Mouse (Mus musculus) hindbrain, embryonic 11.5 days (tissue): ENCODE measurements around the gene Nudt3. TPM values are rescaled to one million over a fixed set of nuclear protein-coding genes. Genes with fewer than 3 reads are reported as not detected.

Experiments used
- ATAC-seq: fragments of 200-750 bp; cut with Nextera tagmentation; 2 replicates; pipeline ENCODE4 v1.8.0; 2017; ENCODE audit warnings: mild to moderate bottlenecking, moderate TSS enrichment, moderate library complexity; ENCODE audit not compliant: low FRiP score
- DNase-seq: peaks from one replicate; pipeline ENCODE4 v3.0.0-alpha.2; 2015; ENCODE audit warnings: low spot score
- H3K27ac ChIP-seq: fragments of 300-500 bp; sonication (generic); 2 replicates; pipeline ENCODE4 v1.5.1; 2014; ENCODE audit warnings: mild to moderate bottlenecking, low read depth, low read length
- H3K27me3 ChIP-seq: fragments of 300-500 bp; sonication (generic); 2 replicates; pipeline ENCODE4 v1.6.1; 2014; ENCODE audit warnings: mild to moderate bottlenecking, low read length, moderate library complexity, mixed read lengths; ENCODE audit not compliant: control insufficient read depth, insufficient read depth
- H3K36me3 ChIP-seq: fragments of 300-500 bp; sonication (generic); 2 replicates; pipeline ENCODE4 v1.6.1; 2014; ENCODE audit warnings: mild to moderate bottlenecking, low read length, moderate library complexity, mixed read lengths; ENCODE audit not compliant: control insufficient read depth, insufficient read depth
- H3K4me1 ChIP-seq: fragments of 300-500 bp; sonication (generic); replicated peaks from 2 replicates; pipeline ENCODE4 v1.6.1; 2014; ENCODE audit warnings: low read length, mixed read lengths; ENCODE audit not compliant: control insufficient read depth, insufficient read depth
- H3K4me2 ChIP-seq: fragments of 300-500 bp; sonication (generic); replicated peaks from 2 replicates; pipeline ENCODE4 v1.6.1; 2014; ENCODE audit warnings: mild to moderate bottlenecking, low read depth, low read length
- H3K4me3 ChIP-seq: fragments of 300-500 bp; sonication (generic); 2 replicates; pipeline ENCODE4 v1.5.1; 2014; ENCODE audit warnings: low read depth, low read length
- H3K9ac ChIP-seq: fragments of 300-500 bp; sonication (generic); 2 replicates; pipeline ENCODE4 v1.6.1; 2014; ENCODE audit warnings: low read depth, low read length
- H3K9me3 ChIP-seq: fragments of 300-500 bp; sonication (generic); 2 replicates; pipeline ENCODE4 v1.6.1; 2016; ENCODE audit warnings: low read length; ENCODE audit not compliant: control insufficient read depth
- WGBS: fragments of 180-500 bp; shearing (Covaris S2); extraction: QIAGEN DNeasy Blood & Tissue Kit; methylation state at CpG from one replicate; pipeline ENCODE4 v1.1.7; 2014; 5-methylcytosine and 5-hydroxymethylcytosine counted together
- polyA plus RNA-seq: library from polyadenylated mRNA; unstranded; fragments of >200 nt; fragmentation: Nextera tagmentation; extraction: Ambion mirVana; gene quantifications from 2 replicates; pipeline ENCODE4 v1.2.1, GENCODE M21; 2014

Gene Nudt3
- polyA plus RNA-seq, 1 experiment from 2014 or later, result 61.2 TPM

DNA sequence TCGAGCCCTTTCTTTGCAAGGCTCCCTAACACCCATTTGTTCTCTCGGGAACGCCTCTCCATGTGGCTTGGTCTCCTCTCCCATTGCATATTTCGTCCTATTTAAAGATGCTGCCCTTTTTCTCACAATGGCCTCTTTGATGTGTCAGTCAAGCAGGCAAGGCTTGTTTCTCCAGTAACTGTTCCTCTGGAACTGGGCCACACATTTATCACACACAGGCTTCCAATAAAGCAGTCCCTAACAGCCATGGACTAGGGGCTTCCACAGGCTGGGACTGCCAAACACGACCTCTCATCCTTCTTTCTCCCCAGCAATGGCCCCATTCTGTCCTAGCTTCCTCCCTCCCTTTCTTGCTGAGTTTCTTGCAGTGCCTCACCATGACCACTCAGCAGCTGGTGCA, 3.4 kb upstream of the Nudt3 start:
- 19% methylated on average over 5 of the region's 5 CpGs for WGBS
- no peak overlapping the region for H3K4me2 ChIP-seq
- peaks cover 6% of the 10 kb centered on the region; the same call in 1 of the 2 replicates for H3K36me3 ChIP-seq
- H3K4me3 ChIP-seq, result no peak overlapping the region
- H3K4me1 ChIP-seq, result no peaks in the 10 kb centered on the region; the same call in 1 of the 2 replicates
- H3K27me3 ChIP-seq, result no peaks in the 10 kb centered on the region
- H3K9ac ChIP-seq, result no peak overlapping the region
- no peak overlapping the region for H3K27ac ChIP-seq
- ATAC-seq (no peak), DNase-seq (peak; percentile 54)
- H3K9me3 ChIP-seq, result no peaks in the 10 kb centered on the region

DNA sequence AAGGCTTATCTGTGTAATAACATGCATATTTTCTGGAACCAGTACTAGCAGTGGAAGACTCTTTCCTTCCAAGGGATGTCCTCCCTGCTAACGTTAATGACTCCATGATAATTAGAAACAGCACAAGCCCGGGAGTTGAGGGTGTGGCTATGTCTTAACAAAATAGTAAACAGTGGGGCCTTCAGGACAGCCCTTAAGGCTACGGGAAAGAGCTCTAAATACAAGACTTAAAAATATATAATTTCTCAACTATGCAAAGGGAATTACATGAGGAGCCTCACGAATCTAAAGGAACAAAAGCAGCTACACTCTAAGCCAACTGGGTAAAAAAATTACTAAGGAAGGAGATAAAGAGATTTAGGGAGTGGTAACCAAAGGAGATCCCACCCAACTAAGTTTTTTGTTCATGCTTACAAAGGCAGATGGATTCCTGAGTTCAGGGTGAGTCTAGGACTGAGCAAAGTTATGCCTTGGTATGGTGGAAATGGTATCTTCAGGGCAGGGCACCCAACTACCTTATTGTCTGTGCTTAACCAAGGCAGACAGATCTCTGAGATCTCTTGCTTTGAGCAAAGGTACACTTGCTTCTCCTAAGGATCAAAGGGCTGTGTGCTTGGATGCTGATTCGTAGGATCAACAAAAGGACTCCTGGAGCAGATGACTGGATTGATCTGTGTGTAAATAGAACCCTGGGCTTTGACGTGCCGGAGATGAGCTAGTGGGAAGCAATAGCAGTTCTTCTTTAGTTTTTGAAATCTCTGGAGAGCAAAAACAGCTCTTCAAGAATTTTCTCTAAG, 2.4 kb upstream of the Nudt3 start:
- Histone ChIP-seq H3K27ac (no peak overlapping the region), H3K4me3 (no peak overlapping the region), H3K9me3 (no peaks in the 10 kb centered on the region), H3K9ac (no peak overlapping the region), H3K4me2 (no peak overlapping the region), H3K4me1 (peaks cover 4% of the 10 kb centered on the region; the same call in 1 of the 2 replicates), H3K36me3 (no peaks in the 10 kb centered on the region), H3K27me3 (no peaks in the 10 kb centered on the region)
- ATAC-seq, result no peak
- DNase-seq, result no peak
- WGBS, result 40% methylated on average over 7 of the region's 7 CpGs

DNA sequence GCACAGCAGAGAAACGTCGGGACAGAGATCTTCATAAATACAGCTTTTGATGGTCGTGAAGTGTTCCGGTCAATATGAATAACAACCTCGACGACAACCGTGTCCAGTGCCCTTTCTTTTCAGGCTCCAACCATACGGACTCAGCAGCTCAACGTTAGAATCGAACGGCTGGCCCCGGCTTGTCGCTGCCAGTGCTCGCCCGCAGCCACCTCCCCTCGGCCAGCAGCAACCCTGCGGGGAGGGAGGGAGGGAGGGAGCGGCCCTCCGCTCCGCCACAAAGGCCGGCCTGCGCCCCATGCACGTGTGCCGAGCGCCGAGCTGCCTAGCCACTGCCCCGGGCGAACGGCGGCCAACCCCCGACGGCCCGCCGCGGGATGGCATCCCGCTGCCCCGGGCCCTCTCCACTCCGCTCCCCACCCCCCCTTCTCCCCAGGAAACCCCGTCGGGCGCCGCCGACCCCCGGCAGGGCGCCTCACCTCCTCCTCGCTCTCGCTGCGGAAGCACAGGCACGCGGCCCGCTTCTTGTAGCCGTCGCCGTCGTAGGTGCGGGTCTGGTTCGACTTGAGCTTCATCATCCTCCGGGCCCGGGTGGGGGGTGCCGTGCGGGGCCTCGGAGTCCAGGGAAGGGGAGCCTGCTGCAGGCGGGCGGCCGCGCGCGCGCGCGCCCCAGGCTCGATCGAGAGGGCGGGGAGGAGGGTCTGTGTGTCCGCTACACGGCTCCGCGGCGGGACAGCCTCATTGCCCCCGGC, 510 bp downstream of the Nudt3 start:
- H3K4me1 ChIP-seq, result peaks cover 9% of the 10 kb centered on the region
- 1% methylated on average over 51 of the region's 80 CpGs for WGBS

DNA sequence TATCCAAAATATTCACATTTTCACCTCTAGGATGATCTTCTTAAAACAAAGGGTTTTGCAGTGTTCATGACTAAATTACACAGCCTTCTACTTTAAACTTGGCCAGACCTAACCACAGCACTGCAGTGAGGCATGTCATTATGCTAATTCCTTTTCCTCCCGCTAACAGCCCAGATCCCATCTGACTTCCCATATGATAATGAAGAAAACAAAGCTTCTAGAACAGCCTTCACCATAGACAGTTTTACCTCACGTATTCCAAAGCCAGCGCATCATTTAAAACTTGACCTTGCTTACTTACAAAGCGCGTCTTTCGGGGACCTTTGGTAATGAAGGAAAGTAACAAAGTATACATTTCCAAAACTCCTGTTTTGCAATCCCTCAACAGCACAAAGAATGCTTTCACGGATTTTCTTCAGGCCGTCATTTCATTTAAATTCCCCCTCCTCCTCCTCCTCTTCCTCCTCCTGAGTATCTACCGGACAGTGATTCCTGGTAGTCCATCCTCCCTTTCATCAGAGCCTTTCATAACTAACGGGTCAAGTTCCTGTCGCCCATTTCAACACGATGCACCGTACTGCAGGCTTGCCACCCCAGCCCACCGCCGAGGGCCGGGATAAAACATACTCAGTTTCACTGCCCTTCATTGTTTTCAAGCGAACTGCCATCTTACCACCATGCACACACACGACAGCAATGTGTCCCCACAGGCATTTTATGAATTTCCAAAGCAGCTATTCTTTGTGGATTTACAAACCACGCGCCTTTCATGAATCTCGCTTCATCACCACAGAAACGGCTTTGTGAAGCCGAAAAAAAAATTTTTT, 1.4 kb downstream of the Nudt3 start:
- H3K4me2 ChIP-seq, result peak overlapping the region; percentile 67
- peak; percentile 66 for DNase-seq
- 0 out of 2 replicates have a peak, but pooled peaks cover 1% of the 10 kb centered on the region for H3K36me3 ChIP-seq
- H3K9me3 ChIP-seq, result no peaks in the 10 kb centered on the region
- H3K9ac ChIP-seq, result peak overlapping the region; percentile 99
- H3K4me3 ChIP-seq, result peak overlapping the region; percentile 99
- H3K4me1 ChIP-seq, result peaks cover 9% of the 10 kb centered on the region
- no peaks in the 10 kb centered on the region for H3K27me3 ChIP-seq
- 3% methylated on average over 23 of the region's 23 CpGs for WGBS
- peak; percentile 34; the same call in 1 of the 2 replicates for ATAC-seq
- peak overlapping the region; percentile 99 for H3K27ac ChIP-seq

More for the DNA sequence above, 510 bp downstream of the Nudt3 start:
- ATAC-seq (peak; percentile 43), DNase-seq (peak; percentile 80)
- Histone ChIP-seq H3K27me3 (no peaks in the 10 kb centered on the region), H3K4me2 (peak overlapping the region; percentile 67), H3K9ac (peak overlapping the region; percentile 99), H3K9me3 (no peaks in the 10 kb centered on the region), H3K4me3 (peak overlapping the region; percentile 99), H3K27ac (peak overlapping the region; percentile 99), H3K36me3 (no peaks in the 10 kb centered on the region)

DNA sequence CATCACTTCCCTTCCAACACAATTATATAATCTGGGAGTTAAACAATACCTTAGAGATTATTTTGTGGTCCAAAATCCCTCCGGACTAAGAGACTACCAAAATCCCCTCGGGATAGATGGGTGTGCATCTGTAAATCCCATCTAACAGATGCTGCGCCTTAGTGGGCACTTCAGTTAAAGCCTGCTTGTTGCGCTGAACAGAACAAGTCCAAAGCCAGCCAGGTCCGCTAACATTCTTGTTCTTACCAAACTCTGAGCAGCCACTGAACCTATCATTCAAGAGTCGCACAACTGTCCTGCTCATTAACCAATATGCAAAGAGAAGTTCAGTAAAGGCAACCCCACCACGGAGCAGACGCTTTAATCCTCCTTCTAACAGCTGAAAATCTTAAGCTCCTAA, 2.1 kb downstream of the Nudt3 start:
- 0 out of 2 replicates have a peak, but pooled peaks cover 4% of the 10 kb centered on the region for H3K36me3 ChIP-seq
- no peak for ATAC-seq
- H3K27me3 ChIP-seq, result no peaks in the 10 kb centered on the region
- H3K9me3 ChIP-seq, result no peaks in the 10 kb centered on the region
- peak overlapping the region; percentile 38 for H3K9ac ChIP-seq
- WGBS, result 57% methylated on average over 8 of the region's 8 CpGs
- H3K27ac ChIP-seq, result no peak overlapping the region
- peak overlapping the region; percentile 67 for H3K4me2 ChIP-seq
- peaks cover 9% of the 10 kb centered on the region for H3K4me1 ChIP-seq
- DNase-seq, result no peak
- peak overlapping the region; percentile 99 for H3K4me3 ChIP-seq

DNA sequence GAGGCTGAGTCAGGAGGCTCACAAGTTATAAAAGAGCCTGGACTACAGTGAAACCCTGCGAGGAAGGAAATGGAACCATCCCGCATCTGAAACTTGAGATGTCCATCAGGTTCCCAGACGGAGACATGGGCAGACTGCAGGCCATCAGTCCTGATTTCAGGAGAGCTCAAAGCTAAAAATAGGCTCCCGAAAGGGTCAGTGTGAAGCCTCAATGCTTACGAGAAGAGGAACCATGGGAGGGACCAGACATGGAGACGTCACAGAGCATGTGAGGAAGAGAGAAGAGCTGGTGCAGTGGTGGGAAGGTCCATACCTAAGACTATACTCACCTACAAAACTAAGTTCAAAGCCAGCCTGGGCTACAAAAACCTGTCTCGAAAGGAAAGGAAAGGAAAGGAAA, 7.9 kb downstream of the Nudt3 start:
- H3K4me3 ChIP-seq, result no peak overlapping the region
- no peaks in the 10 kb centered on the region for H3K9me3 ChIP-seq
- ATAC-seq, result no peak
- no peaks in the 10 kb centered on the region for H3K27me3 ChIP-seq
- no peak overlapping the region for H3K9ac ChIP-seq
- H3K4me2 ChIP-seq, result no peak overlapping the region
- WGBS, result 80% methylated on average over 7 of the region's 7 CpGs
- peaks cover 2% of the 10 kb centered on the region; the same call in 1 of the 2 replicates for H3K4me1 ChIP-seq
- 0 out of 2 replicates have a peak, but pooled peaks cover 4% of the 10 kb centered on the region for H3K36me3 ChIP-seq
- DNase-seq, result no peak
- no peak overlapping the region for H3K27ac ChIP-seq

DNA sequence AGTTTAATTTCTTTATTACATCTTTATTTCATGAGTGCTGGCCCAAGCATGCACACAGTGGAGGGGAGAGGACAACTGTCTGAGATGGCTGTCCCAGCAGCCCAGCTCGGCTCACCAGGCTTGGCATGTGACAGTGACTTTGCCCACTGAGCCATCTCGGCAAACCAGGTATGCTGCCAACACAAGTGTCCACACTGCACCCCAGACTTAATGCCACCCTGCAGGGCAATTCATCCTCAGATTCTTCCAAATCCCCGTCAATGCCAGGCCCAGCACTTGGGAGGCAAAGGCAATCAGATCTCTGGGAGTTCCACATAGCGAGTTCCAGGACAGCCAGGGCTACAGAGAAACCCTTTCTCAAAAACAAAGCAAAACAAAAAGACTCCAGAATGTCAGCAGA, 10.3 kb downstream of the Nudt3 start:
- no peaks in the 10 kb centered on the region for H3K9me3 ChIP-seq
- H3K27ac ChIP-seq, result no peak overlapping the region
- ATAC-seq (no peak), DNase-seq (no peak)
- H3K4me1 ChIP-seq, result no peaks in the 10 kb centered on the region; the same call in 1 of the 2 replicates
- no peak overlapping the region for H3K4me2 ChIP-seq
- no peak overlapping the region for H3K4me3 ChIP-seq
- no peak overlapping the region for H3K9ac ChIP-seq
- H3K36me3 ChIP-seq, result 0 out of 2 replicates have a peak, but pooled peaks cover 4% of the 10 kb centered on the region
- 86% methylated on average over 4 of the region's 4 CpGs for WGBS
- H3K27me3 ChIP-seq, result no peaks in the 10 kb centered on the region

DNA sequence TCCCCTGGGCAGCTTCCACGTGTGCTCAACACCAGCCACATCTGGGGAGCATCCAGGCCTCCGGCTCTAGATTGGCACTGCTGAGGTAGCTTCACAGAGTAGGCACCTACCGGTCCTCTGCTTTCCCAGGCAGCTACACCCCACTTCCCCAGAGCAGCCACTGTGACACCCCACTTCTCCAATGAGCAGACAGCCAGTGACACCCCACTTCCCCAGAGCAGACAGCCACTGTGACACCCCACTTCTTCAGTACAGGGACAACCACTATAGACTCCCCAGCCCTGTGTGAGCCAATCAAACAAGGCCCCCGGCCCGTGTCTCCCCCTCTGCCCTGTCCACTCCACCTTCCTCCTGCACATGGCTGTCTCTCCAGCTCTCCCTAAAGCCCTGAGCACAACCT, 11.3 kb downstream of the Nudt3 start:
- ATAC-seq (no peak), DNase-seq (no peak)
- no peaks in the 10 kb centered on the region; the same call in 1 of the 2 replicates for H3K4me1 ChIP-seq
- H3K36me3 ChIP-seq, result 0 out of 2 replicates have a peak, but pooled peaks cover 4% of the 10 kb centered on the region
- H3K4me2 ChIP-seq, result no peak overlapping the region
- WGBS, result 83% methylated on average over 5 of the region's 5 CpGs
- H3K4me3 ChIP-seq, result no peak overlapping the region
- H3K9me3 ChIP-seq, result no peaks in the 10 kb centered on the region
- no peak overlapping the region for H3K9ac ChIP-seq
- H3K27me3 ChIP-seq, result no peaks in the 10 kb centered on the region
- no peak overlapping the region for H3K27ac ChIP-seq
